Mouse (Mus musculus) left cerebral cortex, adult 8-10 months (tissue): ENCODE data around the gene Kif14. TPM values are rescaled to one million over a fixed set of nuclear protein-coding genes. Genes with fewer than 3 reads are reported as not detected.

ENCODE experiments used
- total RNA-seq, 4 experiments: library from RNA; stranded (reverse); gene quantifications; 2 replicates each; pipeline ENCODE4 v1.2.4; 2022

The Kif14 gene
- total RNA-seq, 4 experiments from 2014 or later: 0.07 to 0.37 (median 0.19) TPM

Other genes starting within 250 kb of the Kif14 start
- 1 to 10 TPM; 1.2 to 2.7 (median 1.5) TPM for gene Inava, start 232.1 kb upstream of the Kif14 start, total RNA-seq
- gene Gpr25, start 205.5 kb upstream of the Kif14 start, total RNA-seq: 1 to 10 TPM; 5.1 to 7.4 (median 5.8) TPM
- 100 to 1,000 TPM; 119 to 146 (median 126) TPM for gene Camsap2, start 120.2 kb upstream of the Kif14 start, total RNA-seq
- gene Ddx59, start 51.1 kb upstream of the Kif14 start, total RNA-seq: 10 to 100 TPM in 3 of 4 experiments, 1 to 10 TPM in 1; 10.0 to 14.0 (median 12.1) TPM
- 10 to 100 TPM; 33.5 to 34.4 (median 33.7) TPM for gene Zfp281, start 158.6 kb downstream of the Kif14 start, total RNA-seq